Mouse (Mus musculus) telencephalon, adult 2 months (tissue): ENCODE data around the gene Maco1.

ENCODE experiments used
- DNase-seq: peaks from one replicate; pipeline ENCODE4 v3.0.0-alpha.2; 2011; ENCODE audit warnings: low read depth, low spot score

Gene Maco1

DNA sequence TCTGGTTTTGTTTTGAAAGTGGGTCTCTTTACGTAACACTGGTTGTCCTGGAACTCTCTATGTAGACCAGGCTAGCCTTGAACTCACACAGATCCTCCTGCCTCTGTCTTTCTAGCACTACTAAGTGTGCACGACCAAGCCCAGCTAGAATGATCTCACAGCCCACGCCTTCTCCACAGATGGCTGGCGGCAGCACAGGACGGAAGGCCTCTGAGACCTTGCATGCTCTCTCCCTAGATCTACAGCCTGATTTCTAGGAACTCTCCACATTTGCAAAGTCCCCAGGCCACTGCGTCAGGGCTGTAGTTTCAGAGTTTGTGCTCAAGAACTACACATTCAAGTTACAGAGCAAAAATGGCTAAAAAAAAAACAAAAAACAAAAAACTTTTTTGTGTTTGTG, 79.0 kb downstream of the Maco1 start:
- DNase-seq: no peak

GRCm38 (mm10) chr4:134772805-134773674, 80.1 kb downstream of the Maco1 start:
- DNase-seq: no peak

GRCm38 (mm10) chr4:134769891-134770290, 83.3 kb downstream of the Maco1 start:
- DNase-seq: no peak

DNA sequence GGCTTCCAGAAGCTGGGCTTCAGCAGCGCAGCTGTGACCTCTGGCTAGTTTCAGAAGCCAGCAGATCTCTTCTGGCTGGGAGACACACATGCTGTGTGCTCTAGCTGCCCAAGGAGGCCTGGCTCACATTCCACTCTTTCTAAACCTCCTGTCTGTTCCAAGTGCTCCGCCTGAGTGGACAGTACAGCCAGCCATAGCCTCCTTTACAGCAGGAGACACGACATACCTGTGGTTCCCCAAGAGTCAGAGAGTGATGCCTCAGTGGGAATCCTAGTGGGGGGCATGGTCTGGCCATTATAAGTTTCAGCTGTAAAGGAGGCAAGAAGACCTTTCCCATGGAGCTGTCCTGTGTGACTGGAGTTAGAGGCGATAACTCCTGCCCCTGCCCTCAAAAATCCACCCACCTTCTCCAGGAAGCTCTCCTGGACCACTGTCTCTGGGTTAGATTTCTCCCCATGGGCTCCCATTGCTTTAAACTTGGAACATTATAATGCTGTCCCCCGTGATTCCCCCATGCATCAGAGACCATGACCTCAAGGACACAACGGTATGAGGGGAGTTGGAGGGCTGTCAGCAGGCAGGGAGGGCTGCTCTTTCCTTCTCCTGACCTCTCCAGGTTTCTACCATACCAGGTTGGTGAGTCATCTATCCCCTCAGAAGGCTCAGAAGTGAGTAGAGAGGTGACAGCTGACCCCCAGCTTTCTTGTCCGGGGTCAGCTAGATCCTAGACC, 83.9 kb downstream of the Maco1 start:
- no peak for DNase-seq

- no peak for DNase-seq
Measured at GRCm38 (mm10) chr4:134768226-134768888, 84.8 kb downstream of the Maco1 start.

- DNase-seq: no peak
Measured at GRCm38 (mm10) chr4:134767426-134768225, 85.5 kb downstream of the Maco1 start, which contains the start of gene Ldlrap1. Ldlrap1 (minus strand) TSS chr4:134768024.

DNA sequence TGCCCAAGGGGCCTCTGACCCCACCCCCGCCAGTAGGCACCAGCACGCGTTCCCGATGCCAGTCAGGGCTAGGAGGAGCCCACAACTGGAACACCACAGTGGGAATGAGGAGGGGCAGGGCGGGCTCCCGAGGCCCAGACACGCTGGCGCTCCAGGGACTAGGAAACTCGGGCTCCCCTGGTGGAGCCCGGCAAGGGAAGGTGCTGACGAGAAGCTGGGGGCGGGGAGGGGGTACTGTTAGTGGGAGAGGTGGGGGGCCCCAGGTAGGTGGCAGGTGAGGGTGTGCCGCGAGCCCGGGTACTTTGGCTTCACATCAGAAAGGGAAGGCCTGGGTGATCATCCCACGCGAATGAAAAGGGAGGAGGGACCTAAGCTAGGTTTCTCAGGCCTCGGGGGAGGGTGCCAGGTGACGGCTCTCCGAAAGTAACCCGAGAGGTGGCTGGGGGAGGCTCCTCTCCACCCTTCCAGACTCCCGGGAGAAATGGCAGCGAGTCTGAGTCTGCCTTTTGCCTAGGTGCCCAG, 86.2 kb downstream of the Maco1 start:
- no peak for DNase-seq

GRCm38 (mm10) chr4:134766277-134766676, 86.9 kb downstream of the Maco1 start:
- DNase-seq: no peak

DNA sequence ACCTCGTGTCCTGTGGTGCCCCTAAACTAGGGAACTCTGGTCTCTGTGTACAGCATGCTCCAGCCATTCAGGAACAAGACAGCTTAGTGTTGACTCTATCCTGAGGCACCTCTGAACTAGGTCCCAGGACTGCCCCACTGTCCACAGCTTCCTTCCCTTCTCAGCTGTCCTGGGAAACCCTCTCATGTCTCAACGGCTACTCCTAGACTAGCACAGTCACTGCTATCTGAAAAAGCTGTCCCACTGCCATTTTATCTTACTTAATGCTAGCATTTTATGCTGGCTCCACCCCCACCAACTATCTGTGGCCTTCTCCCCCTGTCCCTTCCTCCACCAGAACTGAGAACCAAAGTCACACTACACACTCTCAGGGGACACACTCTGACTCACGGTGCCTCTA, 88.8 kb downstream of the Maco1 start:
- DNase-seq: no peak

- DNase-seq: no peak
Measured at GRCm38 (mm10) chr4:134762360-134762759, 90.8 kb downstream of the Maco1 start.

DNA sequence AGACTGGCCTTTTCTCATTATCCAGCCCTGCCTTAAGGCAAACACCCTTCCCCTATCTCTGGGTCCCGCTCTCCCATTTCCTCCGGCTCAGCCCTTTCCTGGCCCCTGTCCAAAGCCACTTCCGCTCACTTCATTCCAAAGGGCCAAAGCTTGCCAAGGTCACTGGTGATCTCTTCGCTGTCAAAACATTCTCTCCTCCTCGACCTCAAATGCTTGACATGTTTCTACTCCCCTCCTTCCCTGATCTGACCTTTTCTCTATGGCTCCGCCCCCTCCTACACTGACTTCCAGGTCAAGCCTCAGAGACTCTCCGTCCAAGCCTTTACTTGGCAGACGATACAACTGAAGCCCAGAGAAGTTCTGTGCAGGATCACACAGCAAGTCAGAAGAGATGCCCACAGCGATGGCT, 92.3 kb downstream of the Maco1 start:
- no peak for DNase-seq

DNA sequence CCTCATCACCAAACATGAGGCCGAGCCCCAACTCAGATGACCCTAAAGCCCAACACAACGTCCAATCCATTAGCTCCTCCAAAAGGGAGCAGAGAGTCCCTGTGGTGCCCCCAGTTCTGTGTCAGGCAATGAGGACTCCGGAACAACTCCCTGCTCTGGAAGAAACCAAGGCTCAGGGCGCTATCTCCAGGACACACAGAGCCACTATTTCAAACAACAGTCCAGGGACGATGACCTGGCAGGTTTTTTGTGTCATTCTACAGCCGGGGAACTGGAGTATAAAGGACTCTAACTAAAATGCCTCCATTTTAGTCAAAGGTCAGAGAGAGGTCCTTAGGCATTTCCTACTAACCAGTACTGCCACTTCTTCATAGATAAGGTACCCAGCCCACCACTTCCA, 92.9 kb downstream of the Maco1 start:
- DNase-seq: no peak

DNA sequence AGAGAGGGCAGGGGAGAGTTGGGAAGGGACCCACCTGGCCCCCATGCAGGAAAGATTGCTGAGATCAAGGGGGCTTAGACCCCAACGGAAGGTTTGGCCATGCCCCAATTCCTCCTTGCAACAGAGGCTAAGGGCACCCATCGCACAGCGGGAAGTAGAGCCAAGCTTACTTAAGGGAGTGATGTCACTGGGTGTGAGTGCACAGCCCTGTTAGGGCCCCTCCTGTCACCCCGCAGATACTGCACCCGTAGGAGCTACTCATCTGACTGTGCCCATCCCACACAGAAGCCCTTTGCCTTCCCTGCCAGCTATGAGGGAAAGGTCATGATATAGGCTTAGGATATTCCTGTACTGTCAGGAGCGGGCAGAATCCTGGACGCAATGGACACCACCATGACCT, 93.6 kb downstream of the Maco1 start:
- DNase-seq: no peak

DNA sequence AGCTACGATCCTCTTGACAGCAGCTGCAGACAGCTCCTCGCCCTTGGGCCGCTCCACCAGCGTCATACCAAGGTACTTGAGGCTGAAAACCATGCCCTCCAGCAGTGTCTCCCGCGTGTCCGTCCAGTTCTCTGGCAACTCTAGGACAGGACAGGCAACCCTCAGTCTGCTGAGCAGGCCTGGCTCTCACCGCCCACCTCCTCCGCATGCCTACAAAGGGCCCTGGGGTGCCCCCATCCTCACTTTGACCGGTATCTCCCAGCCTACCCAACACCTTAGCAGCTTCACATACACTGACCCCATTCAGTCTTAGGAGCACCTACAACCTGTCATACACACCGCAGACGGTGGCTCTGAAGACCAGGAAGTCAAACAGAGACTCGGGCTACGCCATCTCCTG, 94.2 kb downstream of the Maco1 start:
- no peak for DNase-seq

- no peak for DNase-seq
Measured at GRCm38 (mm10) chr4:134758367-134758766, 94.8 kb downstream of the Maco1 start.

- DNase-seq: no peak
Measured at GRCm38 (mm10) chr4:134756953-134757352, 96.2 kb downstream of the Maco1 start.

DNA sequence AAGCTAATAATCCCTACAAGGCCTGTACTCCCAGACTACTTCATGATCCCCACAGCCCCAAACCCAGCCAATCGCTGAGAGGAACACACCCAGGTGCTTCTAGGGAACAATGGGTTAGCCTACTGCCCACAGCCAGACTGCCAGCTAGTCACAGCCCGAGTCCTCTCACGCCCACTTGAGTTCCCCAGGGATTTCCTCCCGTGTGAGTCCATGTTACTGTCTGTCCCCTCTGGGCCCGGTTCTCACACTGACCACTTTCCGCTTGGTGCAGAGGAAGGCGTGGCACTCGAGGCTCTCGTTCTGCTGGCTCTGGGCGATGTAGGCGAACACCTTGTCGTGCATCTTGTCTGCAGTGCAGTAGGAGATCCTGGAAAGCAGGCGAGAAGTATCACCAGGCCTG, 98.2 kb downstream of the Maco1 start:
- DNase-seq: no peak

- DNase-seq: no peak
Measured at GRCm38 (mm10) chr4:134754371-134754770, 98.8 kb downstream of the Maco1 start.

GRCm38 (mm10) chr4:134753516-134754261, 99.5 kb downstream of the Maco1 start:
- DNase-seq: no peak

GRCm38 (mm10) chr4:134752911-134753426, 100.2 kb downstream of the Maco1 start:
- DNase-seq: no peak
